Mouse (Mus musculus) MEL (cell line): Measurements from ENCODE around the gene Hexim1. TPM values are rescaled to one million over a fixed set of nuclear protein-coding genes. Genes with fewer than 3 reads are reported as not detected.

Source experiments
- DNase-seq: peaks from one replicate; pipeline ENCODE4 v3.0.0; 2011; ENCODE audit warnings: low read depth, low spot score
- H3K27ac ChIP-seq: 2 replicates; pipeline ENCODE4 v1.5.1; 2012; ENCODE audit warnings: low read depth, mild to moderate bottlenecking, control low read depth, low read length, moderate library complexity; ENCODE audit not compliant: control insufficient read depth
- H3K27me3 ChIP-seq, 2 experiments: fragments of 150-350 bp in 1 of 2; sonication (generic) in 1 of 2; 2 replicates each; pipeline ENCODE4 v1.6.1; 2012; ENCODE audit warnings: low read length in 2 of 2, mild to moderate bottlenecking in 2 of 2, improper control_type of control experiment in 1 of 2, moderate library complexity in 1 of 2; ENCODE audit not compliant: insufficient read depth in 2 of 2, control insufficient read depth in 1 of 2
- H3K36me3 ChIP-seq, 2 experiments: 2 replicates each; pipeline ENCODE4 v1.6.1; 2012 to 2014; ENCODE audit warnings: low read length in 2 of 2, improper control_type of control experiment in 1 of 2, inconsistent platforms in 1 of 2, mild to moderate bottlenecking in 1 of 2; ENCODE audit not compliant: insufficient read depth in 2 of 2, control insufficient read depth in 1 of 2
- H3K4me1 ChIP-seq, 2 experiments: fragments of 150-350 bp in 1 of 2; sonication (generic) in 1 of 2; 2 replicates each; pipeline ENCODE4 v1.6.1; 2012; ENCODE audit warnings: low read length in 2 of 2, improper control_type of control experiment in 1 of 2, mild to moderate bottlenecking in 1 of 2; ENCODE audit not compliant: insufficient read depth in 2 of 2, control insufficient read depth in 1 of 2
- H3K4me3 ChIP-seq, 2 experiments: fragments of 150-350 bp in 1 of 2; sonication (generic) in 1 of 2; 2 replicates each; pipeline ENCODE4 v1.5.1; 2012; ENCODE audit warnings: low read depth in 2 of 2, low read length in 2 of 2, mild to moderate bottlenecking in 2 of 2, moderate library complexity in 2 of 2, control low read depth in 1 of 2, improper control_type of control experiment in 1 of 2; ENCODE audit not compliant: control insufficient read depth in 1 of 2, insufficient read depth in 1 of 2
- H3K79me2 ChIP-seq: 2 replicates; pipeline ENCODE4 v1.6.1; 2012; ENCODE audit warnings: mild to moderate bottlenecking, low read length, moderate library complexity; ENCODE audit not compliant: control insufficient read depth, poor library complexity, insufficient read depth
- H3K9ac ChIP-seq: 2 replicates; pipeline ENCODE4 v1.6.1; 2012; ENCODE audit warnings: low read depth, mild to moderate bottlenecking, control low read depth, low read length, moderate library complexity; ENCODE audit not compliant: control insufficient read depth, poor library complexity, severe bottlenecking
- H3K9me3 ChIP-seq: fragments of 150-350 bp; sonication (generic); replicated peaks from 2 replicates; pipeline ENCODE4 v1.6.1; 2012; ENCODE audit warnings: mild to moderate bottlenecking, low read length, improper control_type of control experiment, moderate library complexity; ENCODE audit not compliant: insufficient read depth
- BHLHE40 ChIP-seq: IDR thresholded peaks from 2 replicates; pipeline ENCODE4 v1.6.1; 2012; ENCODE audit warnings: low read depth, mild to moderate bottlenecking, inconsistent platforms, low read length, improper control_type of control experiment, borderline replicate concordance
- CHD1 ChIP-seq: IDR thresholded peaks from 2 replicates; pipeline ENCODE4 v1.6.1; 2012; ENCODE audit warnings: low read depth, mild to moderate bottlenecking, inconsistent platforms, low read length, improper control_type of control experiment
- CTCF ChIP-seq, 3 experiments: IDR thresholded peaks in 2 of 3; conservative IDR thresholded peaks in 1 of 3; 2 replicates each; pipeline ENCODE4 v1.5.1; 2011 to 2012; ENCODE audit warnings: low read length in 3 of 3, low read depth in 2 of 3, mild to moderate bottlenecking in 2 of 3, improper control_type of control experiment in 1 of 3, inconsistent platforms in 1 of 3, mixed read lengths in 1 of 3, moderate library complexity in 1 of 3; ENCODE audit not compliant: control insufficient read depth in 1 of 3, insufficient read depth in 1 of 3, poor library complexity in 1 of 3, severe bottlenecking in 1 of 3
- EP300 ChIP-seq, 2 experiments: IDR thresholded peaks; 2 replicates each; pipeline ENCODE4 v1.6.1; 2011; ENCODE audit warnings: improper control_type of control experiment in 2 of 2, low read length in 2 of 2, low read depth in 1 of 2, mild to moderate bottlenecking in 1 of 2
- GATA1 ChIP-seq: IDR thresholded peaks from 2 replicates; pipeline ENCODE4 v1.6.1; 2011; ENCODE audit warnings: low read depth, low read length, improper control_type of control experiment
- JUND ChIP-seq: IDR thresholded peaks from 2 replicates; pipeline ENCODE4 v1.6.1; 2011; ENCODE audit warnings: low read depth, mild to moderate bottlenecking, improper control_type of control experiment, low read length
- MAFK ChIP-seq: IDR thresholded peaks from 2 replicates; pipeline ENCODE4 v1.6.1; 2011; ENCODE audit warnings: low read depth, mild to moderate bottlenecking, low read length, improper control_type of control experiment, borderline replicate concordance
- MAZ ChIP-seq: IDR thresholded peaks from 2 replicates; pipeline ENCODE4 v1.6.1; 2012; ENCODE audit warnings: low read depth, mild to moderate bottlenecking, inconsistent platforms, low read length, improper control_type of control experiment
- MEF2A ChIP-seq: IDR thresholded peaks from 2 replicates; pipeline ENCODE4 v1.6.1; 2014; ENCODE audit warnings: low read depth, mild to moderate bottlenecking, inconsistent platforms, low read length, improper control_type of control experiment; ENCODE audit not compliant: poor library complexity, insufficient replicate concordance, severe bottlenecking; ENCODE audit errors: extremely low read depth
- MXI1 ChIP-seq: IDR thresholded peaks from 2 replicates; pipeline ENCODE4 v1.6.1; 2011; ENCODE audit warnings: mild to moderate bottlenecking, low read depth, low read length, improper control_type of control experiment
- MYC ChIP-seq: IDR thresholded peaks from 2 replicates; pipeline ENCODE4 v1.6.1; 2011; ENCODE audit warnings: low read depth, mild to moderate bottlenecking, low read length, improper control_type of control experiment, moderate library complexity
- POLR2AphosphoS5 ChIP-seq: IDR thresholded peaks from 2 replicates; pipeline ENCODE4 v1.6.1; 2012; ENCODE audit warnings: low read depth, borderline replicate concordance, mild to moderate bottlenecking, inconsistent platforms, low read length, moderate library complexity, mixed read lengths
- RAD21 ChIP-seq: IDR thresholded peaks from 2 replicates; pipeline ENCODE4 v1.6.1; 2011; ENCODE audit warnings: mild to moderate bottlenecking, low read depth, low read length, improper control_type of control experiment
- RCOR1 ChIP-seq: IDR thresholded peaks from 2 replicates; pipeline ENCODE4 v1.6.1; 2012; ENCODE audit warnings: low read depth, mild to moderate bottlenecking, inconsistent platforms, low read length, improper control_type of control experiment
- SIN3A ChIP-seq: IDR thresholded peaks from 2 replicates; pipeline ENCODE4 v1.6.1; 2012; ENCODE audit warnings: low read length, improper control_type of control experiment, inconsistent platforms
- UBTF ChIP-seq: IDR thresholded peaks from 2 replicates; pipeline ENCODE4 v1.6.1; 2012; ENCODE audit warnings: low read depth, mild to moderate bottlenecking, inconsistent platforms, low read length, improper control_type of control experiment, moderate library complexity, borderline replicate concordance; ENCODE audit not compliant: insufficient read depth
- USF1 ChIP-seq: IDR thresholded peaks from 2 replicates; pipeline ENCODE4 v1.6.1; 2014; ENCODE audit warnings: low read depth, mild to moderate bottlenecking, inconsistent platforms, low read length, improper control_type of control experiment, moderate library complexity
- ZC3H11A ChIP-seq: IDR thresholded peaks from 2 replicates; pipeline ENCODE4 v1.6.1; 2012; ENCODE audit warnings: low read depth, mild to moderate bottlenecking, inconsistent platforms, low read length, improper control_type of control experiment
- ZNF384 ChIP-seq: IDR thresholded peaks from 2 replicates; pipeline ENCODE4 v1.6.1; 2012; ENCODE audit warnings: low read depth, mild to moderate bottlenecking, inconsistent platforms, low read length, improper control_type of control experiment
- polyA plus RNA-seq, 2 experiments: library from polyadenylated mRNA; stranded (reverse) in 1 of 2; unstranded in 1 of 2; fragments of >175 nt in 1 of 2; fragments of >200 nt in 1 of 2; gene quantifications; 2 replicates each; pipeline versions ENCODE4 v1.2.1 to v1.2.4; 2012; ENCODE audit warnings: low replicate concordance in 2 of 2, low read depth in 1 of 2; ENCODE audit not compliant: insufficient read length in 2 of 2, insufficient read depth in 1 of 2, missing spikeins in 1 of 2
- total RNA-seq: library from RNA; depleted of rRNA; stranded (reverse); fragments of 300-350 nt; gene quantifications from 2 replicates; pipeline ENCODE4 v1.2.3, GENCODE M21; 2012

The Hexim1 gene
- total and polyA plus RNA-seq, 3 experiments: 17.3 to 25.4 TPM; not detected in 1

- no peaks in the 10 kb centered on the region for H3K79me2 ChIP-seq
- no peak for DNase-seq
- H3K27me3 ChIP-seq: no peaks in the 10 kb centered on the region
- no peaks in the 10 kb centered on the region for H3K36me3 ChIP-seq
- H3K9ac ChIP-seq: no peak overlapping the region
- TF ChIP-seq JUND (no peak), UBTF (no peak)
- H3K27ac ChIP-seq: no peak overlapping the region
- peaks cover 0 to 5% of the 10 kb centered on the region in 2 experiments; a peak in 1 of 4 replicates for H3K4me1 ChIP-seq
- H3K9me3 ChIP-seq: no peaks in the 10 kb centered on the region
- H3K4me3 ChIP-seq: no peak overlapping the region
These were observed 20.2 kb upstream of the Hexim1 start for GRCm38 (mm10) chr11:103095801-103096200.

- Histone ChIP-seq H3K4me1 (peaks cover 0 to 10% of the 10 kb centered on the region in 2 experiments; a peak in 1 of 4 replicates), H3K27ac (no peak overlapping the region), H3K4me3 (no peak overlapping the region), H3K9ac (no peak overlapping the region), H3K79me2 (no peaks in the 10 kb centered on the region; the same call in 1 of the 2 replicates), H3K27me3 (no peaks in the 10 kb centered on the region), H3K36me3 (no peaks in the 10 kb centered on the region; a peak in 1 of 4 replicates)
- no peak for DNase-seq
- TF ChIP-seq MXI1 (no peak), MAFK (no peak), RAD21 (no peak), POLR2AphosphoS5 (no peak), MAZ (no peak), JUND (no peak), EP300 (IDR thresholded peaks at IDR 0.05; ENCODE audit: low read depth in 1 of 2, low read length in 2 of 2) (no peak), MYC (no peak), ZNF384 (no peak), CTCF (IDR thresholded peaks at IDR 0.05 in 2 of 3, conservative IDR thresholded peaks at IDR 0.05 in 1 of 3; ENCODE audit: control insufficient read depth in 1 of 3, insufficient read depth in 1 of 3, low read depth in 2 of 3, low read length in 3 of 3, poor library complexity in 1 of 3, severe bottlenecking in 1 of 3) (no peak), CHD1 (no peak), MEF2A (no peak), GATA1 (no peak), SIN3A (no peak), USF1 (no peak), BHLHE40 (no peak), RCOR1 (no peak), ZC3H11A (no peak)
- TF ChIP-seq, all 39 proteins: peak for 0
- H3K9me3 ChIP-seq: no peaks in the 10 kb centered on the region
These were observed 18.8 kb upstream of the Hexim1 start for GRCm38 (mm10) chr11:103096979-103097894.
